Mouse (Mus musculus): ENCODE data around the gene Zfp36l3. TPM values are rescaled to one million over a fixed set of nuclear protein-coding genes. Genes with fewer than 3 reads are reported as not detected.
"Not testable (repeated sequence)": the region's sequence is repeated elsewhere in the genome, so short reads cannot be mapped to it uniquely, and the experiment has no call there.

Gene Zfp36l3
- polyA plus RNA-seq (2015; fragmentation: Nextera tagmentation; extraction: Ambion mirVana) = not detected in 2 replicates

- Histone ChIP-seq H3K4me2 (ENCODE audit: low read depth, low read length) (no peak within 1 kb of the TSS), H3K36me3 (replicated peaks; ENCODE audit: insufficient read depth, low read length) (no peaks in the 10 kb centered on the region), H3K4me3 (ENCODE audit: low read depth, low read length) (no peak within 1 kb of the TSS), H3K27me3 (ENCODE audit: insufficient read depth, low read length) (no peaks in the 10 kb centered on the region), H3K9ac (replicated peaks) (no peak within 1 kb of the TSS), H3K9me3 (ENCODE audit: low read length) (no peaks in the 10 kb centered on the region), H3K4me1 (ENCODE audit: insufficient read depth) (no peaks in the 10 kb centered on the region), H3K27ac (ENCODE audit: low read depth) (no peak within 1 kb of the TSS)
- ATAC-seq (no peak), DNase-seq (no peak)
- WGBS (ENCODE audit: insufficient replicate concordance) = 85% methylated on average over 12 of the region's 12 CpGs
- no peak for TF ChIP-seq CTCF (IDR thresholded peaks at IDR 0.05; ENCODE audit: low read depth)
- TF ChIP-seq EP300 (IDR thresholded peaks at IDR 0.05; ENCODE audit: low read depth) = no peak
These were observed at the start of gene Zfp36l3 for GRCm38 (mm10) chrX:53776276-53776675. Zfp36l3 (minus strand) TSS chrX:53776394.

- DNase-seq (no peak), ATAC-seq (no peak)
- 44% methylated on average over 3 of the region's 3 CpGs for WGBS (ENCODE audit: insufficient replicate concordance)
- no peak overlapping the region for H3K4me3 ChIP-seq (ENCODE audit: low read depth, low read length)
- H3K9me3 ChIP-seq (ENCODE audit: low read length) = no peaks in the 10 kb centered on the region
- no peaks in the 10 kb centered on the region for H3K36me3 ChIP-seq (replicated peaks; ENCODE audit: insufficient read depth, low read length)
- no peak overlapping the region for H3K9ac ChIP-seq (replicated peaks)
- no peak overlapping the region for H3K4me2 ChIP-seq (ENCODE audit: low read depth, low read length)
- no peak overlapping the region for H3K27ac ChIP-seq (ENCODE audit: low read depth)
- TF ChIP-seq EP300 (IDR thresholded peaks at IDR 0.05; ENCODE audit: low read depth) (no peak), CTCF (IDR thresholded peaks at IDR 0.05; ENCODE audit: low read depth) (peak; percentile 25)
- H3K27me3 ChIP-seq (ENCODE audit: insufficient read depth, low read length) = no peaks in the 10 kb centered on the region
- no peaks in the 10 kb centered on the region for H3K4me1 ChIP-seq (ENCODE audit: insufficient read depth)
These were observed 22.9 kb upstream of the Zfp36l3 start for GRCm38 (mm10) chrX:53799074-53799473.

DNA sequence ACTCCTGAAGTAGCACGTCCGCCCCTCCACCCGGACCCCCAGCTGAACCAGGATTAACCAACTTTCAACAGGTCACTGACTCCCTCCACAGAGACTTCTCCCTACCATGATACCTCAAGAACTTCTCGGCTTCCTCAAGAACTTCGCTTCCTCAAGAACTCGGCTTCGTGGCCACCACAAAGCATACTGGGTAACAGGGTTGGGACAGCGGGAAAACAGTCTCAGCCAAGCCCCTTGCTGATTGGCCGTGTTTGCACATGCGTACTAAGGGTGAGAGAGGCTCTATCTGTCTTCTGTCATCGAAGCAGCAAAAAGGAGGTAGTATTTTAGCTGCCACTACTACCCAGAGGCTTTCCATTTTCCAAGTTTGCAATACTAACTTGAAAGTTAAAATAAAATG lies 21.3 kb upstream of the Zfp36l3 start, which contains the start of gene Xlr:
Gene Xlr (minus strand): TSS at position 188 of the 400 bp plus-strand sequence.
- not testable (repeated sequence) for H3K36me3 ChIP-seq (replicated peaks; ENCODE audit: insufficient read depth, low read length); H3K9ac ChIP-seq (replicated peaks); DNase-seq; H3K4me1 ChIP-seq (ENCODE audit: insufficient read depth); H3K27me3 ChIP-seq (ENCODE audit: insufficient read depth, low read length); H3K4me2 ChIP-seq (ENCODE audit: low read depth, low read length); H3K9me3 ChIP-seq (ENCODE audit: low read length); H3K4me3 ChIP-seq (ENCODE audit: low read depth, low read length); ATAC-seq; H3K27ac ChIP-seq (ENCODE audit: low read depth)
- 61% methylated on average over 10 of the region's 11 CpGs for WGBS (ENCODE audit: insufficient replicate concordance)

GRCm38 (mm10) chrX:53757736-53758135 lies 18.5 kb downstream of the Zfp36l3 start, which contains the start of gene 1700013H16Rik:
1700013H16Rik (minus strand) TSS chrX:53757831.
- Histone ChIP-seq H3K9ac (replicated peaks) (no peak within 1 kb of the TSS), H3K4me2 (ENCODE audit: low read depth, low read length) (no peak within 1 kb of the TSS), H3K9me3 (ENCODE audit: low read length) (peaks cover 4% of the 10 kb centered on the region; the same call in 1 of the 2 replicates), H3K4me1 (ENCODE audit: insufficient read depth) (no peaks in the 10 kb centered on the region), H3K27ac (ENCODE audit: low read depth) (no peak within 1 kb of the TSS), H3K27me3 (ENCODE audit: insufficient read depth, low read length) (no peaks in the 10 kb centered on the region), H3K4me3 (ENCODE audit: low read depth, low read length) (no peak within 1 kb of the TSS), H3K36me3 (replicated peaks; ENCODE audit: insufficient read depth, low read length) (no peaks in the 10 kb centered on the region)
- TF ChIP-seq EP300 (IDR thresholded peaks at IDR 0.05; ENCODE audit: low read depth) (no peak), CTCF (IDR thresholded peaks at IDR 0.05; ENCODE audit: low read depth) (no peak)
- ATAC-seq = no peak
- no peak for DNase-seq
- 87% methylated on average over 16 of the region's 16 CpGs for WGBS (ENCODE audit: insufficient replicate concordance)

DNA sequence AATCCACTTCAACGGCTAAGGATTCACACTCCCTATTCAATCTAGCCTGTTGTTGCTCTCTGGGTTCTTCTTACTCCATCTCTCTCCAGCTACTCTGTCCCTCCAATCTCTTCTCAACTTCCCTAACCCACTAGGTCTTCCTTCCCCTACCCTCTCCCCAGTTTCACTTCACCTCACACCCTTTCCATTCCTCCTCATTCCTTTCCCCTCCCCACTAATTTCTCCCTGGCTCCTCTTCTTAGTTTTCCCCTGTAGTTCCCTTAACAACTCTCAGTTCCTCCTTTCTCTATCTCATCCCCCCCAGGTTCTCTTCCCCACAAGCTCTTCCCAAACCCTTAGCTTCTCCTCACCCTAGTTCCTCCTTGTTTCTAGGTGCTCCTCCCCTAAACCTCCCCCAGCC lies 23.3 kb downstream of the Zfp36l3 start:
- 85% methylated on average over 1 of the region's 1 CpGs for WGBS (ENCODE audit: insufficient replicate concordance)
- H3K36me3 ChIP-seq (replicated peaks; ENCODE audit: insufficient read depth, low read length) = no peaks in the 10 kb centered on the region
- no peak overlapping the region for H3K27ac ChIP-seq (ENCODE audit: low read depth)
- TF ChIP-seq CTCF (IDR thresholded peaks at IDR 0.05; ENCODE audit: low read depth) (no peak), EP300 (IDR thresholded peaks at IDR 0.05; ENCODE audit: low read depth) (no peak)
- H3K27me3 ChIP-seq (ENCODE audit: insufficient read depth, low read length) = no peaks in the 10 kb centered on the region
- peaks cover 4% of the 10 kb centered on the region; the same call in 1 of the 2 replicates for H3K9me3 ChIP-seq (ENCODE audit: low read length)
- ATAC-seq (no peak), DNase-seq (no peak)
- no peaks in the 10 kb centered on the region for H3K4me1 ChIP-seq (ENCODE audit: insufficient read depth)
- no peak overlapping the region for H3K9ac ChIP-seq (replicated peaks)
- H3K4me3 ChIP-seq (ENCODE audit: low read depth, low read length) = no peak overlapping the region
- H3K4me2 ChIP-seq (ENCODE audit: low read depth, low read length) = no peak overlapping the region

DNA sequence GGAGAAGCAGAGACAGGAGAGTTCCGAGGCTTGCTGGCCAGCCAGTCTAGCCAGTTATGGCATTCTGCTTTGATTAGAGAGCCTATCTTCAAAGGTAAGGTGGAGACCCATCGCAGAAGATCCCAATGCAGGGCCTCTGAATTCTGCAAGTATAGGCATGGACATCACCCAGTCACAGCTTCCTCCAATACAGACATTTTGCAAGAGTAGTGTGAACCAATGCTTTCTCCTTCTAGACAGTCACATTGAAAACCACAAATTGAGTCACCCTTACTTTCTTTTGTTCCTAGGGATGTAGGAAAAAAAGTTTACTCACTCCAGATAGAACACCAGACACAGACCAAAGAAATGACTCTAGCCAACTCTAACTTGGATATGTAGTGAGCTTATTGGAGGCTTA lies 47.2 kb downstream of the Zfp36l3 start:
- H3K4me3 ChIP-seq (ENCODE audit: low read depth, low read length) = no peak overlapping the region
- WGBS (ENCODE audit: insufficient replicate concordance) = 55% methylated on average over 2 of the region's 2 CpGs
- no peaks in the 10 kb centered on the region for H3K4me1 ChIP-seq (ENCODE audit: insufficient read depth)
- no peak overlapping the region for H3K27ac ChIP-seq (ENCODE audit: low read depth)
- no peak overlapping the region for H3K9ac ChIP-seq (replicated peaks)
- no peaks in the 10 kb centered on the region for H3K9me3 ChIP-seq (ENCODE audit: low read length)
- DNase-seq (no peak), ATAC-seq (no peak)
- no peak overlapping the region for H3K4me2 ChIP-seq (ENCODE audit: low read depth, low read length)
- no peaks in the 10 kb centered on the region for H3K36me3 ChIP-seq (replicated peaks; ENCODE audit: insufficient read depth, low read length)
- H3K27me3 ChIP-seq (ENCODE audit: insufficient read depth, low read length) = no peaks in the 10 kb centered on the region
- TF ChIP-seq EP300 (IDR thresholded peaks at IDR 0.05; ENCODE audit: low read depth) = no peak
- TF ChIP-seq CTCF (IDR thresholded peaks at IDR 0.05; ENCODE audit: low read depth) = no peak

DNA sequence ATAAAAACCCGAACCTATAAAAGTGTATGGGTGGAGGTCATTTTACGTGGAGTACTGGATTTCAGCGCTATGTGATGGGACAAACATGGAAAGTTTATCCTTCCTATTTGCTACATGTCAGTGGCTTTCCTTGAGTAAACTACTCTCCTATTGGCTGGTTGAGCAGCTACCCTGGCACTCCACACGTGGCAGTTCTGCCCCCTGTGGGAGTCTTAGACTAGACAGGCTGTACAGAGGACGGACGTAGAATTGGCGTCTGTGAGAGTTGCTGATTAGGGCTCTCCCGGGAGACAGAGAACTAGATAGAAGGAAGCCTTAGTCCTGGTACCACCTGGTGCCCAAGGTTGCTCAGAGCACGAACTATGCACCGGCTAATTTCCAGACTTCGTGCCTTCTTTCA lies 51.6 kb downstream of the Zfp36l3 start, which contains the start of gene 4930502E18Rik:
Gene 4930502E18Rik (plus strand): TSS at position 231 of the 400 bp plus-strand sequence.
- Histone ChIP-seq H3K9me3 (ENCODE audit: low read length) (no peaks in the 10 kb centered on the region), H3K27ac (ENCODE audit: low read depth) (no peak within 1 kb of the TSS), H3K4me2 (ENCODE audit: low read depth, low read length) (no peak within 1 kb of the TSS), H3K4me1 (ENCODE audit: insufficient read depth) (no peaks in the 10 kb centered on the region), H3K9ac (replicated peaks) (no peak within 1 kb of the TSS), H3K27me3 (ENCODE audit: insufficient read depth, low read length) (no peaks in the 10 kb centered on the region), H3K36me3 (replicated peaks; ENCODE audit: insufficient read depth, low read length) (no peaks in the 10 kb centered on the region), H3K4me3 (ENCODE audit: low read depth, low read length) (no peak within 1 kb of the TSS)
- no peak for ATAC-seq
- TF ChIP-seq CTCF (IDR thresholded peaks at IDR 0.05; ENCODE audit: low read depth) (no peak), EP300 (IDR thresholded peaks at IDR 0.05; ENCODE audit: low read depth) (no peak)
- DNase-seq = no peak
- WGBS (ENCODE audit: insufficient replicate concordance) = 75% methylated on average over 11 of the region's 11 CpGs

Other genes starting within 250 kb of the Zfp36l3 start
- gene Rtl8c, start 168.4 kb downstream of the Zfp36l3 start, polyA plus RNA-seq (2015; fragmentation: Nextera tagmentation; extraction: Ambion mirVana) = 3.7 and 4.1 TPM in 2 replicates
- not detected in 2 replicates for gene Gm14597, start 167.4 kb downstream of the Zfp36l3 start, polyA plus RNA-seq (2015; fragmentation: Nextera tagmentation; extraction: Ambion mirVana)
- gene Rtl8a, start 132.7 kb downstream of the Zfp36l3 start, polyA plus RNA-seq (2015; fragmentation: Nextera tagmentation; extraction: Ambion mirVana) = 9.1 and 9.4 TPM in 2 replicates
- gene Rtl8b, start 106.0 kb downstream of the Zfp36l3 start, polyA plus RNA-seq (2015; fragmentation: Nextera tagmentation; extraction: Ambion mirVana) = 9.3 and 10.2 TPM in 2 replicates
- 0.12 and 0.24 TPM in 2 replicates for gene 4930502E18Rik, start 51.6 kb downstream of the Zfp36l3 start, polyA plus RNA-seq (2015; fragmentation: Nextera tagmentation; extraction: Ambion mirVana)
- gene 1700013H16Rik, start 18.6 kb downstream of the Zfp36l3 start, polyA plus RNA-seq (2015; fragmentation: Nextera tagmentation; extraction: Ambion mirVana) = not detected in 2 replicates
- 3.5 and 3.6 TPM in 2 replicates for gene Xlr, start 21.3 kb upstream of the Zfp36l3 start, polyA plus RNA-seq (2015; fragmentation: Nextera tagmentation; extraction: Ambion mirVana)